Mouse (Mus musculus) lung, embryonic 14.5 days (tissue): ENCODE data around the gene Ece1. TPM values are rescaled to one million over a fixed set of nuclear protein-coding genes. Genes with fewer than 3 reads are reported as not detected.
A peak's percentile ranks its signal among the peaks of the same experiment; 100 is the strongest.

Source experiments
- ATAC-seq: fragments of 200-750 bp; cut with Nextera tagmentation; 2 replicates; pipeline ENCODE4 v1.8.0; 2017; ENCODE audit warnings: mild to moderate bottlenecking, moderate TSS enrichment, moderate library complexity; ENCODE audit not compliant: insufficient read depth
- DNase-seq: peaks from one replicate; pipeline ENCODE4 v3.0.0-alpha.2; 2015
- H3K27ac ChIP-seq: fragments of 300-500 bp; sonication (generic); 2 replicates; pipeline ENCODE4 v1.5.1; 2014; ENCODE audit warnings: low read depth, mild to moderate bottlenecking, moderate library complexity
- H3K27me3 ChIP-seq: fragments of 300-500 bp; sonication (generic); 2 replicates; pipeline ENCODE4 v1.6.1; 2014; ENCODE audit warnings: low read length, control low read depth; ENCODE audit not compliant: insufficient read depth
- H3K36me3 ChIP-seq: fragments of 300-500 bp; sonication (generic); 2 replicates; pipeline ENCODE4 v1.6.1; 2014; ENCODE audit warnings: control low read depth; ENCODE audit not compliant: insufficient read depth
- H3K4me1 ChIP-seq: fragments of 300-500 bp; sonication (generic); 2 replicates; pipeline ENCODE4 v1.6.1; 2014; ENCODE audit warnings: antibody characterized with exemption, control low read depth; ENCODE audit not compliant: insufficient read depth
- H3K4me2 ChIP-seq: fragments of 300-500 bp; sonication (generic); 2 replicates; pipeline ENCODE4 v1.6.1; 2014; ENCODE audit warnings: mild to moderate bottlenecking
- H3K4me3 ChIP-seq: fragments of 300-500 bp; sonication (generic); 2 replicates; pipeline ENCODE4 v1.5.1; 2014; ENCODE audit warnings: low read depth, low read length
- H3K9ac ChIP-seq: fragments of 300-500 bp; sonication (generic); 2 replicates; pipeline ENCODE4 v1.6.1; 2014
- H3K9me3 ChIP-seq: fragments of 300-500 bp; sonication (generic); 2 replicates; pipeline ENCODE4 v1.6.1; 2016; ENCODE audit warnings: low read depth, low read length, control low read depth
- CTCF ChIP-seq: IDR thresholded peaks from 2 replicates; pipeline ENCODE4 v1.5.1; 2016; ENCODE audit warnings: antibody characterized with exemption, low read depth
- WGBS: fragments of 180-500 bp; shearing (Covaris S2); extraction: QIAGEN DNeasy Blood & Tissue Kit; methylation state at CpG from one replicate; pipeline ENCODE4 v1.1.7; 2014; 5-methylcytosine and 5-hydroxymethylcytosine counted together
- polyA plus RNA-seq: library from polyadenylated mRNA; unstranded; fragments of >200 nt; fragmentation: Nextera tagmentation; extraction: Ambion mirVana; gene quantifications from 2 replicates; pipeline ENCODE4 v1.2.1, GENCODE M21; 2014

Gene Ece1
- polyA plus RNA-seq, 1 experiment from 2014 or later: 59.3 TPM

- no peak for ATAC-seq
- 15% methylated on average over 3 of the region's 3 CpGs for WGBS
Measured at GRCm38 (mm10) chr4:137820721-137821120, 41.3 kb upstream of the Ece1 start.

GRCm38 (mm10) chr4:137822537-137822936 lies 39.5 kb upstream of the Ece1 start:
- Histone ChIP-seq H3K36me3 (no peaks in the 10 kb centered on the region), H3K4me3 (no peak overlapping the region), H3K4me2 (no peak overlapping the region), H3K27ac (no peak overlapping the region), H3K9me3 (no peaks in the 10 kb centered on the region), H3K9ac (no peak overlapping the region), H3K4me1 (no peaks in the 10 kb centered on the region), H3K27me3 (no peaks in the 10 kb centered on the region)
- WGBS: 90% methylated on average over 5 of the region's 5 CpGs
- ATAC-seq: no peak
- TF ChIP-seq CTCF: no peak
- DNase-seq: no peak

More at GRCm38 (mm10) chr4:137820721-137821120, 41.3 kb upstream of the Ece1 start:
- Histone ChIP-seq H3K27me3 (no peaks in the 10 kb centered on the region), H3K4me2 (no peak overlapping the region), H3K4me1 (no peaks in the 10 kb centered on the region), H3K9ac (no peak overlapping the region), H3K4me3 (no peak overlapping the region), H3K9me3 (no peaks in the 10 kb centered on the region), H3K36me3 (no peaks in the 10 kb centered on the region), H3K27ac (no peak overlapping the region)
- DNase-seq: no peak
- no peak for TF ChIP-seq CTCF

GRCm38 (mm10) chr4:137823542-137823941 lies 38.5 kb upstream of the Ece1 start:
- Histone ChIP-seq H3K36me3 (no peaks in the 10 kb centered on the region), H3K4me2 (no peak overlapping the region), H3K4me1 (no peaks in the 10 kb centered on the region), H3K27ac (no peak overlapping the region), H3K9me3 (no peaks in the 10 kb centered on the region), H3K4me3 (no peak overlapping the region), H3K27me3 (no peaks in the 10 kb centered on the region), H3K9ac (no peak overlapping the region)
- 71% methylated on average over 3 of the region's 3 CpGs for WGBS
- no peak for ATAC-seq
- no peak for TF ChIP-seq CTCF
- no peak for DNase-seq

GRCm38 (mm10) chr4:137824881-137825280 lies 37.2 kb upstream of the Ece1 start:
- WGBS: 78% methylated on average over 2 of the region's 2 CpGs
- Histone ChIP-seq H3K4me3 (no peak overlapping the region), H3K4me1 (no peaks in the 10 kb centered on the region), H3K36me3 (no peaks in the 10 kb centered on the region), H3K9ac (no peak overlapping the region), H3K27ac (no peak overlapping the region), H3K27me3 (peaks cover 5% of the 10 kb centered on the region; the same call in 1 of the 2 replicates), H3K9me3 (no peaks in the 10 kb centered on the region), H3K4me2 (no peak overlapping the region)
- no peak for ATAC-seq
- TF ChIP-seq CTCF: no peak
- no peak for DNase-seq

GRCm38 (mm10) chr4:137830380-137830779 lies 31.7 kb upstream of the Ece1 start:
- no peak overlapping the region for H3K27ac ChIP-seq
- no peak for TF ChIP-seq CTCF

GRCm38 (mm10) chr4:137831598-137831997 lies 30.4 kb upstream of the Ece1 start:
- Histone ChIP-seq H3K4me1 (no peaks in the 10 kb centered on the region), H3K27ac (no peak overlapping the region), H3K4me3 (no peak overlapping the region), H3K9ac (no peak overlapping the region), H3K27me3 (peaks cover 10% of the 10 kb centered on the region; the same call in 1 of the 2 replicates), H3K36me3 (no peaks in the 10 kb centered on the region), H3K4me2 (no peak overlapping the region), H3K9me3 (no peaks in the 10 kb centered on the region)
- TF ChIP-seq CTCF: no peak
- 67% methylated on average over 11 of the region's 11 CpGs for WGBS
- DNase-seq (no peak), ATAC-seq (no peak)

More at GRCm38 (mm10) chr4:137830380-137830779, 31.7 kb upstream of the Ece1 start:
- no peak for DNase-seq
- H3K36me3 ChIP-seq: no peaks in the 10 kb centered on the region
- no peak overlapping the region for H3K9ac ChIP-seq
- H3K4me2 ChIP-seq: no peak overlapping the region
- no peak overlapping the region for H3K4me3 ChIP-seq
- no peak for ATAC-seq
- H3K9me3 ChIP-seq: no peaks in the 10 kb centered on the region
- no peaks in the 10 kb centered on the region for H3K4me1 ChIP-seq
- peaks cover 10% of the 10 kb centered on the region; the same call in 1 of the 2 replicates for H3K27me3 ChIP-seq
- WGBS: 19% methylated on average over 6 of the region's 6 CpGs

GRCm38 (mm10) chr4:137835624-137836337 lies 26.3 kb upstream of the Ece1 start:
- H3K36me3 ChIP-seq: no peaks in the 10 kb centered on the region
- no peaks in the 10 kb centered on the region for H3K9me3 ChIP-seq
- peak; percentile 93 for TF ChIP-seq CTCF
- 12% methylated on average over 14 of the region's 14 CpGs for WGBS
- H3K4me2 ChIP-seq: peak overlapping the region; percentile 18; the same call in 1 of the 2 replicates
- H3K9ac ChIP-seq: no peak overlapping the region
- H3K27ac ChIP-seq: no peak overlapping the region
- peak; percentile 90 for ATAC-seq
- H3K4me3 ChIP-seq: no peak overlapping the region
- peak; percentile 90 for DNase-seq
- no peaks in the 10 kb centered on the region for H3K4me1 ChIP-seq
- H3K27me3 ChIP-seq: 0 out of 2 replicates have a peak, but pooled peaks cover under 1% of the 10 kb centered on the region
